Comparison of ENCODE assay signal across 15 mouse cellular contexts in genomic region chr15:6298726-6299125, GRCm38 (mm10). TPM values are rescaled to one million over a fixed set of nuclear protein-coding genes. Genes with fewer than 3 reads are reported as not detected.
"Had no signal": no experiment of that assay in that cellular context is flagged by ENCODE, and none has a peak within 500 bp of the region (broad histone marks: within the 10 kb centered on the region; RNA-seq: fewer than 3 reads in every experiment).

No protein-coding gene starts in this region.

- H3K27ac ChIP-seq: midbrain, embryonic 13.5 days; midbrain, embryonic 15.5 days; neural tube, embryonic 12.5 days had no signal

- H3K27me3 ChIP-seq: midbrain, embryonic 13.5 days; midbrain, embryonic 15.5 days; neural tube, embryonic 12.5 days had no signal

- H3K36me3 ChIP-seq: midbrain, embryonic 13.5 days; midbrain, embryonic 15.5 days; neural tube, embryonic 12.5 days had no signal

- DNase-seq: lung, adult 18-20 months; lung, embryonic 14.5 days; lung, postnatal 10 days; lung, postnatal 4 days; right cerebral cortex, postnatal 14 days; spleen, adult 18-20 months; thymus, adult 18-20 months; thymus, postnatal 14 days; thymus, postnatal 36 days had no signal

- H3K4me2 ChIP-seq: lung, embryonic 14.5 days; midbrain, embryonic 11.5 days; midbrain, embryonic 13.5 days; midbrain, embryonic 15.5 days; neural tube, embryonic 12.5 days had no signal

- H3K4me3 ChIP-seq: midbrain, embryonic 13.5 days; midbrain, embryonic 15.5 days; neural tube, embryonic 12.5 days had no signal

- H3K4me1 ChIP-seq: midbrain, embryonic 13.5 days; midbrain, embryonic 15.5 days; neural tube, embryonic 12.5 days had no signal

- ATAC-seq: midbrain, embryonic 13.5 days; midbrain, embryonic 15.5 days had no signal

- H3K9me3 ChIP-seq: midbrain, embryonic 13.5 days; midbrain, embryonic 15.5 days; neural tube, embryonic 12.5 days had no signal

- H3K9ac ChIP-seq: lung, embryonic 14.5 days; midbrain, embryonic 13.5 days; midbrain, embryonic 15.5 days; neural tube, embryonic 12.5 days had no signal

RNA-seq across cellular contexts. Expression of gene Dab2, which starts 0.9 kb away (rescaled TPM):
- total RNA-seq: megakaryocyte-erythroid progenitor cell, adult 5-6 weeks; neutrophil, adult 5-6 weeks had no signal
